Mouse (Mus musculus): Measurements from ENCODE around the gene Pds5a.

Pds5a gene

DNA sequence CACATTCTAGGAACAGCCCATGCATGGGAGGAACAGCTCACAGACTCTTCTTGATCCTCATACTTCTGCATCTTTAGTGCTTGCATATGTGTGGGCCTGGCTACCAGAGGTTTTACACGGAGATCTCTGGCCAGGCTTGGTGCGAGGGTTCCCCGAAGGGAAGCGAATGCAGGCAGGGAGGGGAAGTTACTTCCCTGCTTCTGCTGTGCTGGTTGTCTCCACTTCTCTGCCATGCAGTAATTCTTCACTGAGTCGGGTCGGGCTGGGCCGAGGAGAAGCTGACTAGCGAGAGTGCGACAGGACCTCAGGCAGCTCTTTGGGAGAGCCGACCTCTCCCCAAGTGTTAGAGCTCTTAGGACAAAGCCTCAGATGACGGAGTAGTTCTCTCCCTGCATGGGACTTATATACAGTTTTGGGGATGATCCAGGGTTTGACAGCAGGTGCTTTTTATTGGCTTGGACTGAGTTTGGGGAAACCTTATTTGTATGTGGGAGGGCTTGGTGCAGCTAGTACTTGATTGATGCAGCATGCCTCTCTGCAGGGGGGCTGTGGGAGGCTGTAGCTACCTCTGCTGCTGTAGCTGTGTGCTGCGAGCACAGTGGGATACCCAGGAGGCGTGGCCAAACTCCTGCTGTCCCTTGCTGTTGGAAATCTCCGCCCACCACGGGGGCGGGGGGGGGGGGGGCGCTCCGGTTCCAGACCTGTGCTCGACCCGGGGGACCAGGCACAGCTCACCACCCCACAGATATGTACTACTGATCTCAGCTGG lies 136.8 kb downstream of the Pds5a start:
- DNase-seq: no peak

DNA sequence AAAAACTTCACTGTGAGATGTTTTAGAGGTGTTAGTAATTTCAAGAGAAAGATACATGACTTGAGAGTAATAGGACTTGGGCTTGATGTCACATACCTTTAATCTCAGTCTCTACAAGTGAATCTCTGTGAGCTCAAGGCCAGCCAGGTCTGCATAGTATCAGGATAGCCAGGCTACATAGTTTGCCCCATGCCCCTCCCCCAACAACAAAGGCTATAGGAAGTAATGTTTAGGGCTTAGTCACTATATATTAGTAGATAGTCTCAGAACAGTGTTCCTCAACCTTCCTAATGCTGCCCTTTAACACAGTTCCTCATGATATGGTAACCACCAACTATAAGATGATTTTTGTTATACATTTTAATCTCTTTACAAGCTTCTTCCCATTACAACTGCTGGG lies 141.0 kb downstream of the Pds5a start:
- DNase-seq: no peak
